Mouse (Mus musculus) testis, adult 2 months (tissue): ENCODE results near the gene Polr3h. TPM values are rescaled to one million over a fixed set of nuclear protein-coding genes. Genes with fewer than 3 reads are reported as not detected.
A peak's percentile ranks its signal among the peaks of the same experiment; 100 is the strongest.

Experiments
- H3K27ac ChIP-seq: fragments of 200-500 bp; 2 replicates; pipeline ENCODE4 v1.5.1; 2012; ENCODE audit warnings: low read depth, low read length; ENCODE audit not compliant: control insufficient read depth, insufficient read depth
- H3K27me3 ChIP-seq: fragments of 200-500 bp; 2 replicates; pipeline ENCODE4 v1.6.1; 2012; ENCODE audit warnings: mild to moderate bottlenecking, low read length, moderate library complexity; ENCODE audit not compliant: control insufficient read depth, insufficient read depth
- H3K36me3 ChIP-seq: fragments of 200-500 bp; 2 replicates; pipeline ENCODE4 v1.6.1; 2012; ENCODE audit warnings: mild to moderate bottlenecking, low read length; ENCODE audit not compliant: control insufficient read depth, insufficient read depth
- H3K4me1 ChIP-seq: fragments of 200-500 bp; 2 replicates; pipeline ENCODE4 v1.6.1; 2012; ENCODE audit warnings: low read length; ENCODE audit not compliant: control insufficient read depth, insufficient read depth
- H3K4me3 ChIP-seq: fragments of 200-500 bp; 2 replicates; pipeline ENCODE4 v1.5.1; 2012; ENCODE audit warnings: low read depth, mild to moderate bottlenecking, low read length, moderate library complexity, mixed read lengths; ENCODE audit not compliant: control insufficient read depth
- CTCF ChIP-seq: fragments of 200-500 bp; IDR thresholded peaks from 2 replicates; pipeline ENCODE4 v1.5.1; 2012; ENCODE audit warnings: low read depth, mild to moderate bottlenecking, inconsistent platforms, low read length, moderate library complexity; ENCODE audit not compliant: control insufficient read depth, insufficient read depth, insufficient replicate concordance
- POLR2A ChIP-seq: fragments of 200-500 bp; IDR thresholded peaks from 2 replicates; pipeline ENCODE4 v1.6.1; 2012; ENCODE audit warnings: low read depth, mild to moderate bottlenecking, inconsistent platforms, low read length, moderate library complexity; ENCODE audit not compliant: control insufficient read depth
- polyA plus RNA-seq: library from polyadenylated mRNA; depleted of rRNA; stranded (reverse); fragments of >200 nt; gene quantifications from 2 replicates; pipeline ENCODE4 v1.2.3, GENCODE M21; 2012

The Polr3h gene
- polyA plus RNA-seq, 1 experiment: 12.9 TPM

DNA sequence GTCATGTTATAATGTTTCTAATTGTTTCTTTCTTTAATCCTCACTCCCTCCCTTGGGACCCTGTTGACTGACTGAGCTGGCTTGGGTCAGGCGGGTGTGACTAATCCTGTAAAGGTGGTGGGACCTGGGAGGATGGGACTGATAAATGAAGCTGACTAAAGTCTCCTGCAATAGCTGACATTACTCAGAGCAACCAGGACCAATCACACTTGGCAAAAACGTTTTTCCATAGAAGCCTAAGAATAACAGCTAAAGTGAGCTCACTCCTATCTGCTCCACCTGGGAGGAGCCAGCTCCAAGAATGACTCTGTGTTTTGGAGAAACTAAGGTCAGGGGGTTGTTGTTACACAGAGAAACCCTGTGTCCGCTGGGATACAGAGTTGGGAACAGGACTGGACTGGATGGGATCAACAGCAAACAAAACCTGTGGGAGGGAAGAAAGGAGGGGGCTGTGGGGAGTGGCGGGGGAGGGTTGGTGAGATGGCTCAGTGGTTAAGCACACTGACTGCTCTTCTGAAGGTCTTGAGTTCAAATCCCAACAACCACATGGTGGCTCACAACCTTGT lies 39.0 kb upstream of the Polr3h start:
- Histone ChIP-seq H3K4me3 (no peak overlapping the region), H3K27ac (no peak overlapping the region), H3K4me1 (peaks cover 6% of the 10 kb centered on the region), H3K36me3 (no peaks in the 10 kb centered on the region), H3K27me3 (no peaks in the 10 kb centered on the region)
- no peak for TF ChIP-seq CTCF
- no peak for TF ChIP-seq POLR2A

GRCm38 (mm10) chr15:81964262-81964661 lies 38.2 kb upstream of the Polr3h start:
- Histone ChIP-seq H3K4me1 (peaks cover 10% of the 10 kb centered on the region), H3K27ac (no peak overlapping the region), H3K36me3 (no peaks in the 10 kb centered on the region), H3K27me3 (no peaks in the 10 kb centered on the region), H3K4me3 (no peak overlapping the region)
- TF ChIP-seq CTCF (no peak), POLR2A (no peak)

GRCm38 (mm10) chr15:81961078-81961451 lies 35.0 kb upstream of the Polr3h start:
- no peaks in the 10 kb centered on the region for H3K27me3 ChIP-seq
- peak overlapping the region; percentile 88 for H3K4me3 ChIP-seq
- no peak overlapping the region for H3K27ac ChIP-seq
- H3K36me3 ChIP-seq: no peaks in the 10 kb centered on the region
- TF ChIP-seq CTCF: no peak
- no peak for TF ChIP-seq POLR2A
- H3K4me1 ChIP-seq: peaks cover 10% of the 10 kb centered on the region

GRCm38 (mm10) chr15:81960171-81961077 lies 34.4 kb upstream of the Polr3h start, which contains the start of gene Pmm1:
Gene Pmm1 (minus strand): TSS chr15:81960930.
- Histone ChIP-seq H3K27ac (peak within 1 kb of the TSS; percentile 61), H3K4me3 (peak within 1 kb of the TSS; percentile 88), H3K27me3 (no peaks in the 10 kb centered on the region), H3K36me3 (no peaks in the 10 kb centered on the region), H3K4me1 (peaks cover 10% of the 10 kb centered on the region)
- TF ChIP-seq CTCF (peak; percentile 66; the same call in 1 of the 2 replicates), POLR2A (peak; percentile 48; the same call in 1 of the 2 replicates)

DNA sequence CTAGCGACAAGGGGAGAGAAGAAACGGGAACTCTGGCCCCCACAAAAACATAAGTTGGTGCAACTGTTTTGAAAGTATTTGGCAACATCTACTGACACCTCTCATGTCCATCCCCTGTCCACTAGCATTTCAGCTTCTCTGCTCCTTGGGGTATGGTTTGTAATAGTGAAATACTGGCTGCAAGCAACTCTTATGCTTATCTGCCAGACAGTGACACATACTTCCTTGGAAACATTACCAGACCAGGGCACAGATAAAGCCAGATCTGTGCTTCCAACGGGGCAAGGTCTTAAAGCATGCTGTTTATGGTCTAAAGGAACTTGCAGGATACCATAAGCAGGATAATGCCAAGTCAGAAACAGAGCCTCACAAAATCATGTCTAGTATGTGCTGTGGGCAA lies 32.9 kb upstream of the Polr3h start:
- Histone ChIP-seq H3K4me3 (no peak overlapping the region), H3K4me1 (peaks cover 10% of the 10 kb centered on the region), H3K36me3 (no peaks in the 10 kb centered on the region), H3K27me3 (no peaks in the 10 kb centered on the region), H3K27ac (no peak overlapping the region)
- TF ChIP-seq POLR2A (no peak), CTCF (no peak)

DNA sequence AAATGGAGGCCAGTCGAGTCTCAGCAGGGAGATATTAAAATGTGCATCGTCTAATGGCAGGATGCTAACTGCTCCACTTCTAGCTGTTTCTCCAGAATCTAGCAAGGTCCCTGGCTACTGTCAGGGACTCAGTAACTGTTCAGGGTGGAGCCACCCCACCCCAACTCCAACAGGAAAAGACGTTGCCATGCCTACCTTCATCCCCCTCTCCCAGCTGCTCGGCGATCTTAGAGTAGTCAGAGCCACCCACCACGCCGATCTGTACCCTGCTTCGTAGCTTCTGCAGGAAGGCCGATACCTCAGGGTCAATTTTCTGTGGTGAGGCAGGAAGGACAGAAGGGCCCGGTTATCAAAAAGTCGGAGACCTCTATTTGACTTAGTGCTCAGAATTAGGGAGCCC lies 31.6 kb upstream of the Polr3h start:
- H3K27me3 ChIP-seq: no peaks in the 10 kb centered on the region
- TF ChIP-seq CTCF (no peak), POLR2A (no peak)

DNA sequence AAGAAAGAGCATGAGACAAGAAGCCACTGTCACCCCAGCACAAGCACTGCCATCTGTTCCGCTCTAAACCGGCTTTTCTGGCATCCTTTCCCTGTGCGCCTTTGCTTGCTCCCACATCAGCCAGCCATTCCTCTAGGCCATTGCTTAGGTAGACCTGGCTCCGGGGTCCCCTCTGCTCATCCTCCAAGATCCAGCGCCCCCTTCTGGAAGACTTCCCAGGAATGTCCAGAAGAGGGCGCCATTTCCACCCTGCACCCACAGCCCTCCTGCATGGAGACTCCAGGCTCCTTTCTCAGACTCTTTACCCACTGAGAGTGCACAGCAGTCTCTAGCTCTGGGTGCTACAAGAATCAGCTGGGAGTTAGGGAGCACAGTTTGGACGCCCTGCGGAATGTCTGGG lies 30.4 kb upstream of the Polr3h start:
- TF ChIP-seq POLR2A (no peak), CTCF (peak; percentile 84)
- H3K4me3 ChIP-seq: no peak overlapping the region
- H3K27ac ChIP-seq: no peak overlapping the region
- H3K27me3 ChIP-seq: no peaks in the 10 kb centered on the region
- H3K4me1 ChIP-seq: peaks cover 8% of the 10 kb centered on the region
- no peaks in the 10 kb centered on the region for H3K36me3 ChIP-seq

More for the DNA sequence above, 31.6 kb upstream of the Polr3h start:
- H3K4me3 ChIP-seq: no peak overlapping the region
- no peak overlapping the region for H3K27ac ChIP-seq
- H3K4me1 ChIP-seq: peaks cover 10% of the 10 kb centered on the region
- no peaks in the 10 kb centered on the region for H3K36me3 ChIP-seq
